Mouse (Mus musculus) cerebellum, adult 11 months (tissue): ENCODE data around the gene Ube2f.

Experiments used
- DNase-seq: peaks from one replicate; pipeline ENCODE4 v3.0.0; 2022

The Ube2f gene

DNA sequence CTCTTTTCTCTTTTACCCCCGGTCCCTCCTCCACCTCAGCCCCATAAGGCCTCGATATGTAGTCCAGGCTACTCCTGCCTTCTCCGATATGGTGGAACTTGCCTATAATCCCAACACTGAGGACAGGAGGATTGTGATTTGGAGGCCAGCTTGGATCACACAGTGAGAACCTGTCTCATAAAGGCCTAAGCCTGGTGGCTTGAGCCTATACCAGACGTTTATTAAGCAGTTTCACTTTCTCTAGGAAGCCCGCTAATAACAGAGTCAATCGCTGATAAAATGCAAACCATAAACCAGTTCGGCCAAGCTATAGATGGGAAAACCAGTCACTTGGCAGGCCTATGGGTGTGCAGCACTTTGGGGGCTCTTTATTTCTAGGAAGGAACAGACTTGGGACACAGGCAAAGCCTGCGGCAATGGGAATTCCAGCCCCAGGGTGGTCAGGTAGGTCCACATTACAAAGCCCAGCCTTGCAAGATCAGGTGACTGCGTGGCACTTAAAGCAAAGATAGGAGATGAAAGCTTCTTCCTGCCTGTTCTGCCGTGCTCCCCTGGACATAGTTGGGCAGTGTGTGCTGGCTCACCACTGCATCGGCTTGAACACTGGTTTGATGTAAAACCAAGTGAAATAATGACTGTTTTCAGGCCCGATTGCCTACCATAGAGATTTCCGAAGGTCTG lies 49.1 kb downstream of the Ube2f start:
- DNase-seq: no peak

DNA sequence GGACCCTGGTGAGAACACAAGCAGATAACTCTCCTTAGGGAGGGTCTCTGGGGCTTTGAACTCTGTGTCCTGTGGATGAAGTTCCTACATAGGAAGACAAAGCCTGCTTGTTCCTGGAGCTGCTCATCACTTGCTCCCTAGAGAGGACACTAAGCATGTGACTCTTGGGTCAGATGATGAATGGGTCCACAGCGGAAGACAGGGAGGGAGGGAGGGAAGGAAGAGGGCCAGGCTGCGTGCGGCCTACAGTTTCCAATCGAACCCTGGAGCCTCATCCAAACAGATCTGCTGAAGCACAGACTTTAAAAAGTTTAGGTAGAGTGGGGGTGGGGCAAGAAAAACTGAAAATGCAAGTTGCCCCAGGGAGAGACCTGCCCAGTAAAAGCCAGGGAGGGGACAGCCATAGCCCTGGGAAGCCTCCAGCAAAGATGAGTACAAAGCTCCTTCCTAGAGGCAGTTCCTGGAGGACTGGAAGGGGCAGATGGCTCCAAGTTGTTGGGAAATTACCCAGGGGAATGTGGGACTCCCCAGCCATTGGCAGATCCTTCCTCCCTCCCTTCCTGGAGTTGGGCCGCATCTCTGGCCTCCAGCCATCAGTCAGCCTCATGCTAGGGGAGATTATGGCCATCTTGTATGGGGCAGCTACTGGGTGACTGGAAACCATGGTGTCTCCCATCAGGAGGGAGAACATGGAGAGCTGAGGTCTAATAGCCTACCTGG lies 49.8 kb downstream of the Ube2f start:
- DNase-seq: peak; percentile 22

DNA sequence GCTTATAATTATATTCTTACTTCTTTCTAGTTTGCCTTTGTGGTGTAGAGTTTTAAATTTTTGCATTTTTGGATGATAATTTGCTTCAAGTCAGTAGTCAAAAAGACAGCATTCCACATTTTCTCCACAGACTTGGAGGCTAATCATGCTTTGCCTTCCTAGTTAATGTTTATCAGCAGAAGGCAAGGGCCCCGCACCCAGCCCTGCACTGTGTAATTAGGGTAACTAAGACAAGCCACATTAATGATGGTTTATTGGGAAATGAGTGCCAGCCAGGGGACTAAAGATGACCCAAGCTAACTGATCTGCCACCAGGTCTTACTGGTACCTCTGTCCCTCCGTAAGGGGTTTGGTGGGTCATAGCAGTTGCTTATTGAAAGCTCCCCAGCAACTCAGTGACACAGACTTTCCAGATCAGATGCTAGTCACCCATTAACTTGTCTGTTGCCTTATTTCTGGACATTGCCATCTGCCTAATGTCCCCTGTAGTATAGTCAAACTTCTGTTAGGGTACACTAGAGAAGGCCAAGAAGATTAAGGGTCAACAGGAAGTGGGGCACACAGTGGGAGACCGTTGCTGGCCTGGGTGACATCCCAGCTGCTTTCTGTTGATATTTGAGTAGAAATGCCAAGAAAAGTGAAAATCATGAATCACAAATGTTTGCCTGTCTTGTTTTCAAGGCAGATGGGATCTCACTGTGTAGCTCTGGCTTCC lies 51.3 kb downstream of the Ube2f start:
- no peak for DNase-seq

DNA sequence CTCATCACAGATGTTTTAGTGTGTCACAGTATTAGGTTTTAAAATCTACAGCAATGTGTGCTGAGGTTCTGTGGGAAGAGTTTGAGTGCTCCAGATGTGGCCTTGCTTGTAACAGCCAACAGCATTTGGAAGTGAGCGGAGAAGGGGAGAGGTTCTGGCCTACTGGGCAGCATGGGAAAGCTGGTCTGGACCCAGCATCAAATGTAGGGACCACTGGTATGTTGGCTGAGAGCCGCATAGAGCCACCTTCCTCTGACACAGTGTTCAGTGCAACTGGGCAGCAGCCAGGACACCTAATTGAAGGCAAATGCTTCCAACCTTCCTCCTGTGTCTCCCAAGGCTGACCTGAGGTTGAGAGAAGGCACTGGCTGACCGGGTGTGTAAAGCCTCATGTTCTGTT lies 51.9 kb downstream of the Ube2f start:
- DNase-seq: no peak

DNA sequence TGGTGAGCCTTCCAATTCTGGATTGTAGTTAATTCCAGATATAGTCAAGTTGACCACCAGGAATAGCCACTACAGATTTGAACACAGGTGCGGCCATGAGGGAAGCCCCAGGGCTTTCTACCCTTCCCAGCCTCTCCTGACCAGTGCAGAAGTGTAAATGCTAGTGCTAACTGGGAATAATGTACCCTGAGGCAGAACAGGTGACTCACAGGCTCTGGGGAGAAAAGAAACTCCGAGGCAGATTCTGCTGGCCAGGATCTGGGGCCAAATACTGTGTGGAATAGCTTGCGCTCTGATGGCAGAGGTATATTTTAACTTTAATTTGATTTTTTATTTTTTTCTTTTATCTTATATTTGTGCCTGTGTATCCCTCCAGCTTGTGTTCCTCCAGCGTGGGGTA lies 54.5 kb downstream of the Ube2f start:
- no peak for DNase-seq

DNA sequence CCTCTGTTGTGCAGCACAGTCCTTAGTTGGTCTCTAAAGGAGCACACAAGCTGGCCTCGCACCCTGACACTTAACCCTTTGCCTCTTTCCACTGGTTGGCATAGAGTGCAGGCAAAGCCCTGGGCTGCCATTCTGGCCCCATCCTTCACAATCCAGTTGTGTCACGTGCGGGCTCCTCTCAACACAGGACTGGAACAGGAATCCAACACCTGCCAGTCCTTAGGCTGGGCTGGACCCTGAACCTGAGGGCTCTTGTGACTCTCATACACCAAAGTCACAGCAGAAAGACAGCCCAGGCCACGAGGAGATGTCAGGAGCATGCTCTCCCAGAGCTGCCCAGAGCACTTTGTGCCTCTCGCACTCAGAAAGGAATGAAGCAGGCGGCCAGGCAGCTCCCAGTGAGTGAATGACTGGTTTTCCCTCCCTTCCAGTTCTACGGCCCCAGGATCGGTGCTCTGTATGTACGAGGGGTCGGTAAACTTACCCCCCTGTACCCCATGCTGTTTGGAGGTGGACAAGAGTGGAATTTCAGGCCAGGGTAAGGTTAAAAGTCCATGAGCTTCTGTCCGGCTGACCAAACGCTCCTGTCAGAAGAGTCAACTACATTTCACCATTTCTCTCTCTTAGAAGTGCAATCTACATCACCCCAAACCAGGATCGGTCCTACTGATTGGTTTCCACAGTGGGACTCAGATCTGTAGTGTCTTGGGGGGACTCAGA lies 59.4 kb downstream of the Ube2f start:
- no peak for DNase-seq

DNA sequence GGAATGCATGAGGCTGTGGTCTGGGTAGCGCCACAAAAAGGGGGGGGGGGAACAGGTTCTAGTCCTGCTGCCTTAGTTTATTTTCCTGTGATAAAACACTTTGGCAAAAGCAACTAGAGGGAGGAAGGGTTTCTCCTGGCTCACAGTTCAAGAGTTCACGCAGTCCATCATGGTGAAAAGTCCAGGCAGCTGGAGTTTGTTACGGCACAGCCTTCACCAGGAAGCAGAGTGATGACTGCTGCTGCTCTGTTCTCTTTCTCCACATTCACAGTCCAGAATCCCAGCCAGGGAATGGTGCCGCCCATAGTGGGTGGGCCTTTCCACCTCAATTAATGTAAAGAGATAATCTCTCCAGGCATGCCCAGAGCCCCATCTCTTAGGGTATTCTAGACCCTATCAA lies 62.2 kb downstream of the Ube2f start:
- DNase-seq: no peak

DNA sequence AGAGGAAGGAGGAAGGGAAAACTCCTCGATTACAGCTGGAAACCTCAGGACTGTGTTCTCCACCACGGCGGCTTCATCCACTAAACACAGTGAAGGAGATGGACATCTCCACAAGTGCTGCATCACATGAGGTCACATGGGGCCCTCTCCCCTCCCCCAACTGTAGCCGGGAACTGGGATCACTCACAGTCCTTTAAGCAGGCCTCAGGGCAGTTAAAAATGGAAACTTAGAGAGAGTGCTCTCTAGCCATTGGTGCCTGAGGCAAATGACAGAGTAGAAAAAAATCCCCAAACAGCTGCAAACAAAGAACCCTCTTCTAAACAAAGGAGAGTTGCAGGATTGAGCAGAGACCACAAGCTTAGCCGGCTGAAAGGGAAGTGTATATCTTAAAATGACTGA lies 63.1 kb downstream of the Ube2f start:
- DNase-seq: no peak

DNA sequence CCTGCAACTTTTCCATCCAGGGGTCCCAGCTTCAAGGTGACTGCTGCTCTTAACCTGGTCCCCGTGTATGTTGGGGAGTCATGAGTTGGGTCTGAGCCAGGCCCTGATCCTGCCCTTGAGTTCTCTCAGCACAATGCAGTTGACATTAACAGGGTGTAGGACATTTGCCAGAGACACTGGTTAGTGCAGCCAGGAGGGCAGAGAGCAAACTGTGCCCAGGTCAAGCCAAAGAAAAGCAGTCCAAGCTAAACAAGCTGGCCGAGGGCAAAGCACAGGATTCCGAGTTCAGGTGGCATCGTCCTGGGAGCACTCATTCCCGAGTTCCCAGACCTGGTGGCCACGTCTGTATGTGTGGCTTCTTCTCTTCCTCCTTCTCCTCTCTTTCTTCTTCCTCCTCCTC lies 67.6 kb downstream of the Ube2f start:
- no peak for DNase-seq

DNA sequence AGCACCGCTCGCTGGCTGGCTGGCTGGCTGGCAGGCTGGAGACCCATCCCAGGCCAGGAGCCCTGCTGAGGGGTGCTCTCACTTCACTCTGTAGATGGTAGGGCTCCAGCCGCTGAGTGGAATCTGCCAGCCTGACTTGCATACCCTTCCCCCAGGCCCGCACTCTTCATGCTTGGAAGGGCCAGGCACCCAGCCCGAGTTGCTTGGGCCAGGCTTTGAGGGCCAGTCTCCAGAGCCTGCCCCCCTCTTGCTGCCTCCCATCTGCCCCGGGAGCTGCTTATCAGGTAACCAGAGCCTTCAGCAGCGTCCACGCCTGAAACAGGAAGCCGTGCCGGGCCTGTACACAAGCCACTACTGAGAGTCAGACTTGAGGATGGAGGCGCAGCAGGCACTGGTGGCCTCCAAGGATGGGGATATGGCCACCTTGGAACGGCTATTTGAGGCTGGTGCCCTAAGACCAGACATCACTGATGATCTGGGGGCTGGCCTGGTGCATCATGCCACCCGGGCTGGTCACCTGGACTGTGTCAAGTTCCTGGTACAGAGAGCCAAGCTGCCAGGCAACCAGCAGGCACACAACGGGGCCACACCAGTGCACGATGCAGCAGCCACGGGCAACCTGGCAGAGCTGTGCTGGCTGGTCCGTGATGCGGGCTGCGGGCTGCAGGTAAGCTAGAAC lies 71.8 kb downstream of the Ube2f start, which contains the start of gene Espnl:
Espnl (plus strand) TSS at position 316 of the 679 bp plus-strand sequence.
- DNase-seq: no peak

DNA sequence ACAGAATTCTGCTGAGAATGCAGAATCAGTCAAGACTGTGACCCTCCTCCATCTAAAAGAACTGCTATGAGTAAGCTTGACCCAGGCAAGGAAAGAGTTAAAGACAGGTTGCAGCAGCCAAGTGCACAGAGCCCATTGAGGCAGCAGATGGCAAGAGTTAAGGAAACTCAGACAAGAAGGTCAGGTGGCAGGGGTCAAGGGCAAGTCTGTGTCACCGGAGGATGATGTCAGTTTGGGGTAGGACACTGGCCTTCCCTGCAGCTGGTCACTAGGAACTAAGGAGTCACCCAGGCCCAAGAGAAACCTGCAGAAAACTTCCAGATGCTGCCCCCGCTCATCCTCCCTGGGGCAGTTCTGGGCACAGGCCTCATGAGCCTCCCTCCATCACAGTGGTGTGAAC lies 74.5 kb downstream of the Ube2f start:
- no peak for DNase-seq

DNA sequence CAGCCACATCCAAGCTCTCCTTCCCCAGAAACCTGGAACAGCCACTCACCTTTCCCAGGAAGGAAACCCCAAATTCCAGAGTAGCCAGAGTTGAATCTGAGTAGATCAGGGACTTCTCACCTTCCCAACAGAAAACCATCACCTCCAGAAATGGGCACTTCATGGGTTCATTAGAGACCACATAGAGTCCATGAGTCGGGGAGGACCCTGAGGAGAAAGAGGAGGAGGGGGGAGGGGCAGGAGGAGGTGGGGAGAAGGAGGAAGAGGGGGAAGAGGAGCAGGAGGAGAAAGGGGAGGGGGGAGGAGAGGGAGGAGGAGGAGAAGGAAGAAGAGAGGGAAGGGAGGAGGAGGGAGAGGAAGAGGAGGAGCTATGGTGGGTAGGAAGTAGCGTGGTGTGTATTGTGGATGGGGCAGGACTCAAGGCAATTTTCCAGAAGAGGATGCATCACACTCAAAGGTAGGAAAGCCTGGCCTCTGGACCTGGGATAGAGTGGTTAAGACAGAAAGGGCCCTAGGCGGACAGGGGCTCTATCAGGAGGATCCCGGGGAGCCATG lies 75.5 kb downstream of the Ube2f start:
- DNase-seq: no peak

DNA sequence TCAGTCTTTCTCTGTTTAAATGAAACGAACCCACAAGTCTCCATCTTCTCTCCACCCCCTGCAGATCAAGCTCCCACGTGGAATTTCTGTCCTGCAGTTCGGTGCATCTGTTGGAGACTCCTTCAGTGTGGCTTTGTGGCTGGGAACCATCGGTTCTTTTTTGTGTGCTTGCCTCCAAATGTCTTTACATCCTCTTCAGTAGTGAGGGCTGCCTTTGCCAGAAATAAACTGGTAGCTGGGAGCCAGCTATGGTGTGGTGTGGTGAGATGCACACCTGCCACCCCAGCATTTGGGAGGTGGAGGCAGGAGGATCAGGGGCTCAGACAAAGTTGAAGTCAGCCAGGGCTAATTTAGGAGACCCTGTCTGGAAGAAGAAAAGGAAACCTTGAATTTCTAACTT lies 82.0 kb downstream of the Ube2f start:
- no peak for DNase-seq

DNA sequence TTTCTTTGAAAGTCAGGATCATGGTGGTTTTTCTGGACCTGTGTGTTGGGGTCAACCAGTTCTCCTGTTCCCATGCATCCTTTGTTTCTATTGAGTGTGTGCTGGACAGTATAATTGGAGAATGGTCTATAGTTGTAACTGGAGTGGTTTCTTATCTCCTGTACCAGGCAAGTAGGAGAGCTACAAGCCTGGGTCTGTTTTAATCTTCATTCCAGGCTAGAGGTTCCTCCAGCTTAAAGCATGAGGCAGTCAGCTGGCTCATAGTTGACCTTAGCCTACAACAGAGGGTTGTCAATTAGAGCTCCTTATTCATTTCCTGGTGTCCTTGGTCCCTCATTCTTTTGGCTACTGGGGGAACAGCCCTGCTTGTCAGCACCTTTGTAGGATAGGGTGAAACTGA lies 83.5 kb downstream of the Ube2f start:
- no peak for DNase-seq

DNA sequence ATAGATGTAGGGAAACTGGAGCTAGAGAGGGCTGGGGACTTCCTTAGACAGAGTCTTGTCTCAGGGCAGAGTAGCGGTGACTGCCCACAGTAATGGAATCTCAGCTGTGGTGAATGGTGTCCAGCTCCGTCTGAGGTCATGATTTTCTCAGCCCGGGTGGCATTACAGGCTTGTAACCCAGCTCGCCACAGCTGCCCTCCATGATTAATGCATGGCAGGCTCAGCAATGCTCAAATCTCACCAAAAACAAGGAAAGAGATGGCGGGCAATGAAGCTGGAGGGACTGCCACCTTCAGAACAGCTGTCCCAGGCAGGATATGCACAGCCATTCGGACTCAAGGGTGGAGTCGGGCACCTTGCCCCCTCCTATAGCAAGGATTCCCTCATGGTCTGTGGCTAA lies 87.3 kb downstream of the Ube2f start:
- DNase-seq: no peak
